Mouse (Mus musculus): ENCODE data around the gene Cd80. TPM values are rescaled to one million over a fixed set of nuclear protein-coding genes. Genes with fewer than 3 reads are reported as not detected.
A peak's percentile ranks its signal among the peaks of the same experiment; 100 is the strongest.
"Not testable (repeated sequence)": the region's sequence is repeated elsewhere in the genome, so short reads cannot be mapped to it uniquely, and the experiment has no call there.

Gene Cd80
- polyA plus RNA-seq, 1 experiment = 0.33 TPM

DNA sequence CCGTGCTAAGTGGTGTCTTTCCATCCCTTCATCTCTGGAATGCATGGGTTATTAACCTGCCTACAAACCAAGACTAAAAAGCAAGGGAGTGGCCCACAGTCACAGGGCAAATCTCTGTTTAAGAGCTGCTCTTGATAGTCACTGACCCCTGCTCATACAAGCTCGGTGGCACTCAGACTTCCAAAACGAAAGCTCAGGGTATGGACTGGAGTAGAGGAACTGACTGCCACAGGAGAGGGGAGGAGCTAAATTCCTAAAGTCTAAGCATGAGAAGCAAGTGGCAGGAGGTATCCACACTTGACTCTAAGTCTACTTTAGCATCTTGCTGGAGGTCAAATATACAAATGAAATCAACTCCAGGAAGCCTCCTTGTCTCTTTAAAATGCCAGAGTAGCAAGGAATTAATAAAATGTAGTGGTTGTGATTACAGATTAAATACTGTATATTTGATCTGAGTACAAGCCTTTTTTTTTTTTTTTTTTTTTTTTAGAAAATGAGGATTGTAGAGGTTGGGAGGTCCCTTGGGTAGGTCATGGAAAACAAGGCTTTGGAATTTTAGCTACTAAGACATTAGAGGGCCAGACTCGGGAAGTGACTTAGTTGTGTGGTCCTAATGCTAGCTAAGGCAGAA lies 20.4 kb downstream of the Cd80 start:
- no peak for DNase-seq (ENCODE audit: low read depth)
- TF ChIP-seq POLR2A (IDR thresholded peaks at IDR 0.05; ENCODE audit: borderline replicate concordance, extremely low read depth, insufficient read depth, insufficient read length, poor library complexity, severe bottlenecking) = no peak
- TF ChIP-seq CTCF (IDR thresholded peaks at IDR 0.05; ENCODE audit: borderline replicate concordance, extremely low read depth, insufficient read depth, insufficient read length) = no peak

DNA sequence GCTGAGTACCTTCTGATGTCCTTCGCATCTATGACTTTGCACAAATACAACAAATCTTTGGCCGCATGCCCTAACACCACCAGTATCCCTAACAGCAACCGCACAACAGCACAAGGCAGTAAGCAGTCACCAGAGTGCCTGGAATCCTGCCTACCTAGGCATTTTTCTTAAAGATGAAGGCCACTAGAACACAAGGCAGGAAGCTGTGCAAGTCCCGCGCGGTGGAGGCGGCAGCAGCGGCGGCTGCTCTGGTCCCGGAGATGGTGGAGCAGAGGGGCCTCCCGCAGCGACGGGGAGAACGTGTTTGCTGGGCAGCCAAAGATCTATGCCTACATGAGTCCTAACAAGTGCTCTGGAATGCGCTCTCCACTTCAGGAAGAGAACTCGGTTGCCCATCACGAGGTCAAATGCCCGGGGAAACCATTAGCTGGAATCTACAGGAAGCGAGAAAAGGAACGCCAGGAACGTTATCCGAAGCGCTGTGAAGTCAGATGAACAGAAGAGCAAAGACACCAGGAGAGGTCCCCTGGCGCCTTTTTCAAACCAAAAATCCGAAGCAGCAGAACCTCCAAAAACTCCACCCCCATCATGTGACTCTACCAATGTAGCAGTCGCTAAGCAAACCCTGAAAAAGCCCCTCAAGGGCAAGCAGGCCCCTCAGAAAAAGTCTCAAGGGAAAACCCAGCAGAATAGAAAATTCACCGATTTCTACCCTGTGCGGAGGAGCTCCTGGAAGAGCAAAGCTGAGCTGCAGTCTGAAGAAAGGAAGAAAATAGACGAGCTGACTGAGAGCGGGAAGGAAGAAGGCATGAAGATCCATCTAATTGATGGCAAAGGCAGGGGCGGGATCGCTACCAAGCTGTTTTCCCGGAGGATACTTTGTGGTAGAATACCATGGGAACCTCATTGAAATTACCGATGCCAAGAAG lies 21.2 kb downstream of the Cd80 start:
- peak; percentile 62 for DNase-seq (ENCODE audit: low read depth)
- TF ChIP-seq CTCF (IDR thresholded peaks at IDR 0.05; ENCODE audit: borderline replicate concordance, extremely low read depth, insufficient read depth, insufficient read length) = no peak
- no peak for TF ChIP-seq POLR2A (IDR thresholded peaks at IDR 0.05; ENCODE audit: borderline replicate concordance, extremely low read depth, insufficient read depth, insufficient read length, poor library complexity, severe bottlenecking)

GRCm38 (mm10) chr16:38477241-38477608 lies 21.9 kb downstream of the Cd80 start:
- not testable (repeated sequence) for DNase-seq (ENCODE audit: low read depth)

DNA sequence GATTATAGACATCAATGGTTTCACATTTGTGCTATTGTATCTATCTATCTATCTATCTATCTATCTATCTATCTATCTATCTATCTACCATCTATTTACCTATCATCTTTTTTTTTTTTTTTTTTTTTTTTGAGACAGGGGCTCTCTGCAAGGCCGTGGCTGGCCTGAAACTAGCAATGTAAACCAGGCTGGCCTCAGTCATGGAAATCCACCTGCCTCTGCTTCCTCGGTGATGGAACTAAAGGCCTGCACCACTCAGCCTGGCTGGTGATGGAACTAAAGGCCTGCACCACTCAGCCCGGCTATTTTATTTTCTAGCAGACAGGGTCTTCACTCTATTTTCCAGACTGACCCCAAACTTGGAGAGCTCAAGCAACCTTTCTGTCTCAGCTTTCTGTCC lies 22.9 kb downstream of the Cd80 start:
- no peak for DNase-seq (ENCODE audit: low read depth)
- TF ChIP-seq POLR2A (IDR thresholded peaks at IDR 0.05; ENCODE audit: borderline replicate concordance, extremely low read depth, insufficient read depth, insufficient read length, poor library complexity, severe bottlenecking) (no peak), CTCF (IDR thresholded peaks at IDR 0.05; ENCODE audit: borderline replicate concordance, extremely low read depth, insufficient read depth, insufficient read length) (no peak)

- no peak for TF ChIP-seq POLR2A (IDR thresholded peaks at IDR 0.05; ENCODE audit: borderline replicate concordance, extremely low read depth, insufficient read depth, insufficient read length, poor library complexity, severe bottlenecking)
- no peak for TF ChIP-seq CTCF (IDR thresholded peaks at IDR 0.05; ENCODE audit: borderline replicate concordance, extremely low read depth, insufficient read depth, insufficient read length)
- DNase-seq (ENCODE audit: low read depth) = no peak
Measured at GRCm38 (mm10) chr16:38481327-38481726, 26.0 kb downstream of the Cd80 start.

- TF ChIP-seq POLR2A (IDR thresholded peaks at IDR 0.05; ENCODE audit: borderline replicate concordance, extremely low read depth, insufficient read depth, insufficient read length, poor library complexity, severe bottlenecking) (no peak), CTCF (IDR thresholded peaks at IDR 0.05; ENCODE audit: borderline replicate concordance, extremely low read depth, insufficient read depth, insufficient read length) (peak; percentile 27; the same call in 1 of the 2 replicates)
- DNase-seq (ENCODE audit: low read depth) = peak; percentile 74
Measured at GRCm38 (mm10) chr16:38482780-38483562, 27.6 kb downstream of the Cd80 start.

DNA sequence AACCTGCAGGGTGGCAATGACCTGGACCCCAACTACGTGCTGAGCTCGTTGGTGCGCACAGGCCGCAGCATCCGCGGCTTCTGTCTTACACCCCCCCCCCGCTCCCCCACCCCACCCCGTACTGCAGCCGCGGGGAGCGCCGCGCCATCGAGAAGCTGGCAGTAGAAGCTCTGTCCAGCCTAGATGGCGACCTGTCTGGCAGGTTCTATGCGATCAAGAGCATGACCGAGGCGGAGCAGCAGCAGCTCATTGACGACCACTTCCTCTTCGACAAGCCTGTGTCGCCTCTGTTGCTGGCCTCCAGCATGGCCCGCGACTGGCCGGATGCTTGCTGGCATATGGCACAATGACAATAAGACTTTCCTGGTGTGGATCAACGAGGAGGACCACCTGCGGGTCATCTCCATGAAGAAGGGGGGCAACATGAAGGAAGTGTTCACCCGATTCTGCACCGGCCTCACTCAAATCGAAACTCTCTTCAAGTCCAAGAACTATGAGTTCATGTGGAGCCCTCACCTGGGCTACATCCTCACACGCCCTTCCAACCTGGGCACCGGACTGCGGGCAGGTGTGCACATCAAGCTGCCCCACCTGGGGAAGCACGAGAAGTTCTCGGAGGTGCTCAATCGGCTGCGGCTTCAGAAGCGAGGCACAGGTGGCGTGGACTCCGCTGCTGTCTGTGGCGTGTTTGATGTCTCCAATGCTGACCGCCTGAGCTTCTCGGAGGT lies 28.4 kb downstream of the Cd80 start:
- TF ChIP-seq CTCF (IDR thresholded peaks at IDR 0.05; ENCODE audit: borderline replicate concordance, extremely low read depth, insufficient read depth, insufficient read length) (no peak), POLR2A (IDR thresholded peaks at IDR 0.05; ENCODE audit: borderline replicate concordance, extremely low read depth, insufficient read depth, insufficient read length, poor library complexity, severe bottlenecking) (no peak)
- DNase-seq (ENCODE audit: low read depth) = no peak

GRCm38 (mm10) chr16:38492551-38492950 lies 37.2 kb downstream of the Cd80 start:
- TF ChIP-seq CTCF (IDR thresholded peaks at IDR 0.05; ENCODE audit: borderline replicate concordance, extremely low read depth, insufficient read depth, insufficient read length) (no peak), POLR2A (IDR thresholded peaks at IDR 0.05; ENCODE audit: borderline replicate concordance, extremely low read depth, insufficient read depth, insufficient read length, poor library complexity, severe bottlenecking) (no peak)

DNA sequence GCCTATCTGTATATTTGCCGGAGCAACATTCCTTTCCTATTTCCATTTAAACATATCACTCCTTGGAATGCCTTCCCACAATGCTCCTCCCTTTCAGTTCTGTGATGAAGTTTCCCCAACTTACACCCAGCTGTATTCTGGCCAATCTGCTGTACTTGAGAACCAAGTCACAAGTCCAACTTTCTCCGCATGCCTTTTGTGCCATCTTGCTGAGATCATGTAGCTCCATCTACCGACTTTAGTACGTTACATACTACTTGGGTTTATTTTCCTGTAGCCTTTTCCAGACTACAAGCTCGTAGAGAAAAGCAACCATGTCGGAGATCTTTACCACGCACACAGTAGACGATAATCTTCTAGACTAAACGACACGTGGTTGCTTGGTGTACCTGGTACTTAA lies 38.5 kb downstream of the Cd80 start:
- no peak for TF ChIP-seq POLR2A (IDR thresholded peaks at IDR 0.05; ENCODE audit: borderline replicate concordance, extremely low read depth, insufficient read depth, insufficient read length, poor library complexity, severe bottlenecking)
- no peak for TF ChIP-seq CTCF (IDR thresholded peaks at IDR 0.05; ENCODE audit: borderline replicate concordance, extremely low read depth, insufficient read depth, insufficient read length)
- DNase-seq (ENCODE audit: low read depth) = peak; percentile 31

More at GRCm38 (mm10) chr16:38492551-38492950, 37.2 kb downstream of the Cd80 start:
- DNase-seq (ENCODE audit: low read depth) = no peak

GRCm38 (mm10) chr16:38496604-38497140 lies 41.3 kb downstream of the Cd80 start:
- TF ChIP-seq POLR2A (IDR thresholded peaks at IDR 0.05; ENCODE audit: borderline replicate concordance, extremely low read depth, insufficient read depth, insufficient read length, poor library complexity, severe bottlenecking) (no peak), CTCF (IDR thresholded peaks at IDR 0.05; ENCODE audit: borderline replicate concordance, extremely low read depth, insufficient read depth, insufficient read length) (no peak)
- DNase-seq (ENCODE audit: low read depth) = no peak

All from brain, embryonic 14.5 days (tissue).